Mouse (Mus musculus) MEL (cell line): ENCODE results near the gene Rgl3.

Source experiments
- CHD2 ChIP-seq: IDR thresholded peaks from 2 replicates; pipeline ENCODE4 v1.6.1; 2011; ENCODE audit warnings: low read length, improper control_type of control experiment
- CTCF ChIP-seq, 3 experiments: IDR thresholded peaks in 2 of 3; conservative IDR thresholded peaks in 1 of 3; 2 replicates each; pipeline ENCODE4 v1.5.1; 2011 to 2012; ENCODE audit warnings: low read length in 3 of 3, low read depth in 2 of 3, mild to moderate bottlenecking in 2 of 3, improper control_type of control experiment in 1 of 3, inconsistent platforms in 1 of 3, mixed read lengths in 1 of 3, moderate library complexity in 1 of 3; ENCODE audit not compliant: control insufficient read depth in 1 of 3, insufficient read depth in 1 of 3, poor library complexity in 1 of 3, severe bottlenecking in 1 of 3
- E2F4 ChIP-seq: IDR thresholded peaks from 2 replicates; pipeline ENCODE4 v1.6.1; 2011; ENCODE audit warnings: low read depth, low read length, improper control_type of control experiment, borderline replicate concordance
- ELF1 ChIP-seq: IDR thresholded peaks from 2 replicates; pipeline ENCODE4 v1.6.1; 2014; ENCODE audit warnings: low read depth, mild to moderate bottlenecking, inconsistent platforms, low read length, improper control_type of control experiment, moderate library complexity
- MEF2A ChIP-seq: IDR thresholded peaks from 2 replicates; pipeline ENCODE4 v1.6.1; 2014; ENCODE audit warnings: low read depth, mild to moderate bottlenecking, inconsistent platforms, low read length, improper control_type of control experiment; ENCODE audit not compliant: poor library complexity, insufficient replicate concordance, severe bottlenecking; ENCODE audit errors: extremely low read depth
- MYC ChIP-seq: IDR thresholded peaks from 2 replicates; pipeline ENCODE4 v1.6.1; 2011; ENCODE audit warnings: low read depth, mild to moderate bottlenecking, low read length, improper control_type of control experiment, moderate library complexity
- POLR2A ChIP-seq, 2 experiments: IDR thresholded peaks; 2 replicates each; pipeline ENCODE4 v1.6.1; 2011 to 2012; ENCODE audit warnings: low read length in 2 of 2, mild to moderate bottlenecking in 2 of 2, control low read depth in 1 of 2, improper control_type of control experiment in 1 of 2, low read depth in 1 of 2, moderate library complexity in 1 of 2; ENCODE audit not compliant: control insufficient read depth in 1 of 2, insufficient read depth in 1 of 2, poor library complexity in 1 of 2
- POLR2AphosphoS2 ChIP-seq: IDR thresholded peaks from 2 replicates; pipeline ENCODE4 v1.6.1; 2011; ENCODE audit warnings: low read length, improper control_type of control experiment
- RCOR1 ChIP-seq: IDR thresholded peaks from 2 replicates; pipeline ENCODE4 v1.6.1; 2012; ENCODE audit warnings: low read depth, mild to moderate bottlenecking, inconsistent platforms, low read length, improper control_type of control experiment
- SMC3 ChIP-seq: IDR thresholded peaks from 2 replicates; pipeline ENCODE4 v1.6.1; 2011; ENCODE audit warnings: low read depth, low read length, improper control_type of control experiment
- ZNF384 ChIP-seq: IDR thresholded peaks from 2 replicates; pipeline ENCODE4 v1.6.1; 2012; ENCODE audit warnings: low read depth, mild to moderate bottlenecking, inconsistent platforms, low read length, improper control_type of control experiment

DNA sequence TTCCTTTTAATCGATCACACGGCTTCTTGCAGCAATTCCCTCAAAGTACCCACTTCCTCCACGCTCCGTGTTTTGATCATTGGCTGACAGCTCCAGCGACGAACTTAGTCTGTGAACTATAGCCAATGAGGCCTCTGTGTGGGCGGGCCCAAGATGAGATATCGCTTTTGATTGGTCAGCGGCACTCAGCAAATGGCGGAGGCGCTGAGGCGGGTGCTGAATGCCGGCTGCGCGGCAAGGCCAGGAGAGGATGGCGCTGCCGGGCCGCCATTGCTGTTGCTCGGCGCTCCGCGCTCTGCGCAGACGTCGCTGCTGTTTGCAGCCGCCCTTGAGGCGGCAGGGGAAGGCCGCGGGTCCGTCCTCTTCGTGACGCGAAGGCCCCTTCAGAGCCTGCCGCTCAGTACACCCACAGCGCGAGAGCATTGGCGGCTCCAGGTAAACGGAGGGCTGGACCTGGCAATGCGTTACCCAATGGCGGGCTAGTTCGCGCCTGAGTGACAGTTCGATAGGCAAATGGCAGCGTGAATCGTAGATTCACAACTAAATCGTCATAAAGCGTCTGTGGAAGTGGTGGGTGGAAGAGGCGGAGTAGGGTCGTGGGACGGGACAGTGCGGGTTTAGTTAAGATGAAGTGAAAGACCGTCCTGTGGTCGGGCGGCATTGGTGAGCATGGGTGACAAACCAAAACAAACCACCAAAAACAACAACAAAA lies 33.5 kb downstream of the Rgl3 start, which contains the start of gene Swsap1:
- TF ChIP-seq MEF2A (no peak), CHD2 (no peak), ELF1 (no peak), RCOR1 (no peak), ZNF384 (no peak), E2F4 (no peak), CTCF (IDR thresholded peaks at IDR 0.05 in 2 of 3, conservative IDR thresholded peaks at IDR 0.05 in 1 of 3; ENCODE audit: control insufficient read depth in 1 of 3, insufficient read depth in 1 of 3, low read depth in 2 of 3, low read length in 3 of 3, poor library complexity in 1 of 3, severe bottlenecking in 1 of 3) (no peak), SMC3 (no peak), MYC (no peak), POLR2AphosphoS2 (no peak), POLR2A (IDR thresholded peaks at IDR 0.05; ENCODE audit: control insufficient read depth in 1 of 2, insufficient read depth in 1 of 2, low read depth in 1 of 2, low read length in 2 of 2, poor library complexity in 1 of 2) (no peak)
